8 mouse cellular contexts compared by ENCODE assay signal in genomic region chr5:4757902-4758301, GRCm38 (mm10). TPM values are rescaled to one million over a fixed set of nuclear protein-coding genes. Genes with fewer than 3 reads are reported as not detected.
A peak's percentile ranks its signal among the peaks of the same experiment; 100 is the strongest.
DNase-seq lines count a peak whose midpoint lies in the region; ATAC-seq lines count a peak whose summit lies in the region.

TSS of gene Fzd1 (minus strand) at chr5:4758035.

- H3K4me3 ChIP-seq in lung, embryonic 15.5 days, result peak within 1 kb of the TSS; percentile 58

- no peaks in the 10 kb centered on the region for H3K27me3 ChIP-seq in lung, embryonic 15.5 days

- peak; percentile 30 for DNase-seq in MN1 (ENCODE audit: low spot score)
- peak; percentile 89 for DNase-seq in cerebellum, adult 9-10 months
- peak; percentile 69 to 90 for DNase-seq in frontal cortex, adult 2 months (ENCODE audit: extremely low spot score in 1 of 2, low spot score in 1 of 2)
- DNase-seq in layer of hippocampus, adult 9-11 months, result peak; percentile 86
- peak; percentile 89 for DNase-seq in ovary, adult 18-20 months (ENCODE audit: low spot score)
- peak; percentile 89 for DNase-seq in urinary bladder, adult 2 months (ENCODE audit: low spot score)

- peak within 1 kb of the TSS; percentile 91 for H3K9ac ChIP-seq in lung, embryonic 15.5 days

- ATAC-seq in hematopoietic stem cell, adult 5-6 weeks (replicated peaks in 1 of 2; ENCODE audit: insufficient read depth in 1 of 2, low FRiP score in 2 of 2, low TSS enrichment in 1 of 2, low read depth in 1 of 2, poor library complexity in 2 of 2, severe bottlenecking in 2 of 2), result peak; percentile 91 to 93
- peak; percentile 95 for ATAC-seq in lung, embryonic 15.5 days (ENCODE audit: borderline replicate concordance, extremely low read depth, low FRiP score, low TSS enrichment)

- H3K27ac ChIP-seq in lung, embryonic 15.5 days, result peak within 1 kb of the TSS; percentile 95

- WGBS in lung, embryonic 15.5 days, result under 1% methylated on average over 33 of the region's 33 CpGs

- no peaks in the 10 kb centered on the region for H3K36me3 ChIP-seq in lung, embryonic 15.5 days

- H3K4me2 ChIP-seq in lung, embryonic 15.5 days, result peak within 1 kb of the TSS; percentile 90

- H3K9me3 ChIP-seq in lung, embryonic 15.5 days, result no peaks in the 10 kb centered on the region

- peaks cover 21% of the 10 kb centered on the region; the same call in 1 of the 2 replicates for H3K4me1 ChIP-seq in lung, embryonic 15.5 days

RNA-seq across cellular contexts. Expression of gene Fzd1, which starts in this region (rescaled TPM):
- 9.0 and 10.2 TPM in 2 replicates for polyA plus RNA-seq in frontal cortex, adult 2 months (2012; rRNA removed)
- 0.50 and 0.74 TPM in 2 replicates for total RNA-seq in hematopoietic stem cell, adult 5-6 weeks (2017)
- polyA plus RNA-seq in lung, embryonic 15.5 days (2015; fragmentation: Nextera tagmentation; extraction: Ambion mirVana), result 37.6 and 40.9 TPM in 2 replicates
- polyA plus RNA-seq in urinary bladder, adult 2 months (2012; rRNA removed), result 90.8 and 102 TPM in 2 replicates

Comparison
In these comparisons a context has a peak if more than half of its experiments do, and no peak if none do; other contexts are left out.
1. Peak in every context shown above with its lines: DNase-seq, ATAC-seq, H3K4me3 ChIP-seq and H3K27ac ChIP-seq.
2. Peak in ATAC-seq in hematopoietic stem cell, adult 5-6 weeks; RNA of the gene not detected or under 1 TPM.
3. DNase-seq: peak in every context shown above with its lines; median percentile 89 in cerebellum, adult 9-10 months; 89 in ovary, adult 18-20 months; 89 in urinary bladder, adult 2 months; 86 in layer of hippocampus, adult 9-11 months; 80 in frontal cortex, adult 2 months; 30 in MN1.